29 mouse cellular contexts compared by ENCODE assay signal in the genomic region with DNA sequence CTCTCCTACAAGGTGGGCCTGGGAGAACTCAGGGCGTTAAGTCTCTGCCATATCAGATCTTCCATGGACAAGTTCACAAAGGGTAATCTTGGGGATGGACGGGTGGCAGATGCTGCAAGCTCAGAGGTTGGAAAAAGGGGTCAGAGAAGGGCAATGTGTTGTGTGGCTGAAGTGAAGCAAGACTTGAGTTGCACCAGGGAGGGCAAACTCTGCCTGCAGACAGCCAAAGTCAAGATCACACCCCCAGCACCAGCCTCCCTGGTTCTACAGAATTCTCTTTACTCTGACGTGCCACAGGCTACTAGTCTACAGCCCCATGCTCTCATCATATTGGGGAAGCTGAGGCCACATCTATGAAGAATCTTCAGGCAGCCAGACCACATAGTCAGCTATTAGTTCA. TPM values are rescaled to one million over a fixed set of nuclear protein-coding genes. Genes with fewer than 3 reads are reported as not detected.
"Had no signal": no experiment of that assay in that cellular context is flagged by ENCODE, and none has a peak within 500 bp of the region (broad histone marks: within the 10 kb centered on the region; RNA-seq: fewer than 3 reads in every experiment).

No protein-coding gene starts in this region.

RNA-seq across cellular contexts. Expression of gene Serpina1e, which starts 5.8 kb away (rescaled TPM):
- total RNA-seq: common myeloid progenitor, adult 5-6 weeks; forebrain, postnatal 0 days; gastrocnemius, postnatal 14 days; gastrocnemius, postnatal 36 days; granulocyte monocyte progenitor cell, adult 5-6 weeks had no signal
- polyA plus RNA-seq: cortical plate, adult 2 months; embryonic facial prominence, embryonic 10.5 days; embryonic facial prominence, embryonic 11.5 days; embryonic facial prominence, embryonic 12.5 days; embryonic facial prominence, embryonic 13.5 days; embryonic facial prominence, embryonic 14.5 days; erythroblast, embryonic 14.5 days; forebrain, embryonic 10.5 days; forebrain, embryonic 11.5 days; forebrain, embryonic 12.5 days; forebrain, embryonic 13.5 days; forebrain, embryonic 14.5 days; forebrain, embryonic 15.5 days; forebrain, embryonic 16.5 days; forebrain, postnatal 0 days; frontal cortex, adult 2 months had no signal

RNA-seq across cellular contexts. Expression of gene Serpina11, which starts 36.8 kb away (rescaled TPM):
- total RNA-seq: common myeloid progenitor, adult 5-6 weeks; forebrain, postnatal 0 days; gastrocnemius, adult 18-20 months; gastrocnemius, adult 2 months; gastrocnemius, adult 8-10 months; gastrocnemius, postnatal 10 days; gastrocnemius, postnatal 14 days; gastrocnemius, postnatal 25 days; gastrocnemius, postnatal 36 days; heart, adult 18-20 months; heart, adult 2 months had no signal
- polyA plus RNA-seq: cortical plate, adult 2 months; embryonic facial prominence, embryonic 10.5 days; embryonic facial prominence, embryonic 11.5 days; embryonic facial prominence, embryonic 12.5 days; embryonic facial prominence, embryonic 13.5 days; embryonic facial prominence, embryonic 14.5 days; embryonic facial prominence, embryonic 15.5 days; erythroblast, embryonic 14.5 days; forebrain, embryonic 10.5 days; forebrain, embryonic 11.5 days; forebrain, embryonic 12.5 days; forebrain, embryonic 13.5 days; forebrain, embryonic 14.5 days; forebrain, embryonic 15.5 days; forebrain, embryonic 16.5 days; forebrain, postnatal 0 days; frontal cortex, adult 2 months; gonadal fat pad, adult 2 months; heart, adult 2 months had no signal

RNA-seq across cellular contexts. Expression of gene Serpina1c, which starts 48.3 kb away (rescaled TPM):
- total RNA-seq: common myeloid progenitor, adult 5-6 weeks; forebrain, postnatal 0 days; gastrocnemius, adult 2 months; gastrocnemius, postnatal 14 days; gastrocnemius, postnatal 25 days; granulocyte monocyte progenitor cell, adult 5-6 weeks; heart, adult 18-20 months; heart, adult 2 months had no signal
- polyA plus RNA-seq: cortical plate, adult 2 months; embryonic facial prominence, embryonic 10.5 days; embryonic facial prominence, embryonic 12.5 days; embryonic facial prominence, embryonic 13.5 days; embryonic facial prominence, embryonic 14.5 days; embryonic facial prominence, embryonic 15.5 days; erythroblast, embryonic 14.5 days; forebrain, embryonic 10.5 days; forebrain, embryonic 11.5 days; forebrain, embryonic 12.5 days; forebrain, embryonic 13.5 days; forebrain, embryonic 14.5 days; forebrain, embryonic 15.5 days; forebrain, embryonic 16.5 days; forebrain, postnatal 0 days; frontal cortex, adult 2 months had no signal
